Mouse (Mus musculus): Measurements from ENCODE around the gene Gm42791. TPM values are rescaled to one million over a fixed set of nuclear protein-coding genes. Genes with fewer than 3 reads are reported as not detected.

Gm42791 gene
- total RNA-seq, 2 experiments from 2014 or later, result 34.0 to 39.1 TPM

- no peak for TF ChIP-seq CTCF (IDR thresholded peaks at IDR 0.05)
- intact Hi-C loops (cut with DNase I), result no loop called here
- no peak overlapping the region for H3K27ac ChIP-seq
- H3K4me3 ChIP-seq, result no peak overlapping the region
- DNase-seq (ENCODE audit: extremely low spot score in 1 of 2, low spot score in 2 of 2), result no peak
These were observed 104.7 kb downstream of the Gm42791 start for GRCm38 (mm10) chr5:148890237-148890636.

- intact Hi-C loops (cut with DNase I), result no loop called here
- Histone ChIP-seq H3K27ac (no peak overlapping the region), H3K4me3 (no peak overlapping the region)
- no peak for DNase-seq (ENCODE audit: extremely low spot score in 1 of 2, low spot score in 2 of 2)
- TF ChIP-seq CTCF (IDR thresholded peaks at IDR 0.05), result no peak
These were observed 106.9 kb downstream of the Gm42791 start for GRCm38 (mm10) chr5:148888032-148888431.

- DNase-seq (ENCODE audit: extremely low spot score in 1 of 2, low spot score in 2 of 2), result no peak
- H3K4me3 ChIP-seq, result no peak overlapping the region
- H3K27ac ChIP-seq, result no peak overlapping the region
- intact Hi-C loops (cut with DNase I), result no loop called here
- TF ChIP-seq CTCF (IDR thresholded peaks at IDR 0.05), result no peak
These were observed 108.9 kb downstream of the Gm42791 start for GRCm38 (mm10) chr5:148885821-148886609.

GRCm38 (mm10) chr5:148883671-148884070 is 111.3 kb downstream of the Gm42791 start:
- Histone ChIP-seq H3K4me3 (no peak overlapping the region), H3K27ac (no peak overlapping the region)
- no peak for DNase-seq (ENCODE audit: extremely low spot score in 1 of 2, low spot score in 2 of 2)
- no peak for TF ChIP-seq CTCF (IDR thresholded peaks at IDR 0.05)
- intact Hi-C loops (cut with DNase I), result no loop called here

- H3K27ac ChIP-seq, result no peak overlapping the region
- intact Hi-C loops (cut with DNase I), result no loop called here
- H3K4me3 ChIP-seq, result no peak overlapping the region
- peak; percentile 50 for TF ChIP-seq CTCF (IDR thresholded peaks at IDR 0.05)
- no peak for DNase-seq (ENCODE audit: extremely low spot score in 1 of 2, low spot score in 2 of 2)
These were observed 115.7 kb downstream of the Gm42791 start for GRCm38 (mm10) chr5:148879218-148879617.

GRCm38 (mm10) chr5:148873116-148873515 is 121.8 kb downstream of the Gm42791 start:
- intact Hi-C loops (cut with DNase I), result no loop called here
- no peak for DNase-seq (ENCODE audit: extremely low spot score in 1 of 2, low spot score in 2 of 2)
- TF ChIP-seq CTCF (IDR thresholded peaks at IDR 0.05), result no peak
- H3K27ac ChIP-seq, result no peak overlapping the region
- H3K4me3 ChIP-seq, result no peak overlapping the region

GRCm38 (mm10) chr5:148869583-148869982 is 125.4 kb downstream of the Gm42791 start:
- Histone ChIP-seq H3K4me3 (no peak overlapping the region), H3K27ac (no peak overlapping the region)
- TF ChIP-seq CTCF (IDR thresholded peaks at IDR 0.05), result no peak
- no peak for DNase-seq (ENCODE audit: extremely low spot score in 1 of 2, low spot score in 2 of 2)
- intact Hi-C loops (cut with DNase I), result no loop called here

GRCm38 (mm10) chr5:148867766-148868165 is 127.2 kb downstream of the Gm42791 start:
- intact Hi-C loops (cut with DNase I), result no loop called here
- DNase-seq (ENCODE audit: extremely low spot score in 1 of 2, low spot score in 2 of 2), result no peak
- no peak for TF ChIP-seq CTCF (IDR thresholded peaks at IDR 0.05)
- Histone ChIP-seq H3K4me3 (no peak overlapping the region), H3K27ac (no peak overlapping the region)

- H3K4me3 ChIP-seq, result no peak overlapping the region
- no peak overlapping the region for H3K27ac ChIP-seq
- no peak for DNase-seq (ENCODE audit: extremely low spot score in 1 of 2, low spot score in 2 of 2)
- intact Hi-C loops (cut with DNase I), result no loop called here
- TF ChIP-seq CTCF (IDR thresholded peaks at IDR 0.05), result no peak
These were observed 127.8 kb downstream of the Gm42791 start for GRCm38 (mm10) chr5:148867171-148867570.

GRCm38 (mm10) chr5:148866571-148866970 is 128.4 kb downstream of the Gm42791 start:
- intact Hi-C loops (cut with DNase I), result no loop called here
- DNase-seq (ENCODE audit: extremely low spot score in 1 of 2, low spot score in 2 of 2), result no peak
- Histone ChIP-seq H3K27ac (no peak overlapping the region), H3K4me3 (no peak overlapping the region)
- no peak for TF ChIP-seq CTCF (IDR thresholded peaks at IDR 0.05)

- no peak overlapping the region for H3K4me3 ChIP-seq
- TF ChIP-seq CTCF (IDR thresholded peaks at IDR 0.05), result no peak
- no peak for DNase-seq (ENCODE audit: extremely low spot score in 1 of 2, low spot score in 2 of 2)
- intact Hi-C loops (cut with DNase I), result no loop called here
- H3K27ac ChIP-seq, result no peak overlapping the region
These were observed 131.5 kb downstream of the Gm42791 start for GRCm38 (mm10) chr5:148863409-148863808.

GRCm38 (mm10) chr5:148862853-148863252 is 132.1 kb downstream of the Gm42791 start:
- Histone ChIP-seq H3K4me3 (no peak overlapping the region), H3K27ac (no peak overlapping the region)
- intact Hi-C loops (cut with DNase I), result no loop called here
- no peak for DNase-seq (ENCODE audit: extremely low spot score in 1 of 2, low spot score in 2 of 2)
- no peak for TF ChIP-seq CTCF (IDR thresholded peaks at IDR 0.05)

GRCm38 (mm10) chr5:148862136-148862535 is 132.8 kb downstream of the Gm42791 start:
- no peak for TF ChIP-seq CTCF (IDR thresholded peaks at IDR 0.05)
- DNase-seq (ENCODE audit: extremely low spot score in 1 of 2, low spot score in 2 of 2), result no peak
- no peak overlapping the region for H3K27ac ChIP-seq
- intact Hi-C loops (cut with DNase I), result no loop called here
- H3K4me3 ChIP-seq, result no peak overlapping the region
